Mouse (Mus musculus) gastrocnemius, postnatal 14 days (tissue): ENCODE results near the gene Stard13. TPM values are rescaled to one million over a fixed set of nuclear protein-coding genes. Genes with fewer than 3 reads are reported as not detected.

Source experiments
- DNase-seq: peaks from one replicate; pipeline ENCODE4 v3.0.0; 2021; ENCODE audit warnings: mixed read lengths
- intact Hi-C: fragments of 180-260 bp; cut with DNase I; formaldehyde crosslinking; loops from one replicate; pipeline ENCODE4 v1.15.1; 2025; ENCODE audit warnings: low total_unique reads
- total RNA-seq, 2 experiments: library from RNA; stranded (reverse); gene quantifications; 2 replicates each; pipeline ENCODE4 v1.2.3; 2021

The Stard13 gene
- total RNA-seq, 2 experiments from 2014 or later = 10.9 to 13.5 TPM

DNA sequence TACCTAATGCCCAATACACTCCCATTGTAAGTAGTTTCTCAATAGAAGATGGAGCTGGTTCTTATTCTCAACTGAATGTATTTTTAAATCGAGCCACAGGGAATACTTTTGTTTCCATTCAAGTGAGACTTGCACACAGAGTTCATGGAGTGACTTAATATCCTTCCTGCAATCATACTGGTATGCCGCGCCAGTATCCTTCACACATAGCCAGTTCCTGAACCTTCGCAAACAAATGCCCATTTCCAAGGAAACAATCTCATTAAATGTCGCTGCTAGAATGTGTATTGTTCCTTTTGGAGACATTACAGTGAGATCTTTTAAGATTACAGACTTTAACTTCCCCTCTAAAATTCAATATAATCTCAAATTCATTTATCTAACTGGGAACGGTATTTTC, 45.0 kb downstream of the Stard13 start:
- DNase-seq = no peak
- intact Hi-C loops = no loop called here

DNA sequence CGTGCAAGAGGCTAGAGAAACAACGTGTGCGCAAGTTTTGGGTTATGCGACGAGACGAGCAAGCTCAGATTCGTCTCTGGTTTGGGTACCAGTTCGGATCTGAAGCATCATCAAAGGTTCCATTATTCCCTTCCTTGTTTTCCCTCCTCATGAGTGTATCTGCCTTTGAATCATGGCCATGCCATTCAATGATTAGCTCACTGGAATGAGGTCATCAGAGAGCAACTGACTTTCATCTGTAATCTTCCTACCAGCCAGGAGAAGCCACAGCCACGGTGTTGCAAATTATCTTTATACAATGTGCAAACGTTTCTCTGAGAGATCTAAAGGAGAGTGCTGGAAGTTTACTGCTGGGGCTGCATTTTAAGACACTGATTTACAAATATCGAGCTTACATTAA, 46.3 kb downstream of the Stard13 start:
- intact Hi-C loops = no loop called here
- no peak for DNase-seq

DNA sequence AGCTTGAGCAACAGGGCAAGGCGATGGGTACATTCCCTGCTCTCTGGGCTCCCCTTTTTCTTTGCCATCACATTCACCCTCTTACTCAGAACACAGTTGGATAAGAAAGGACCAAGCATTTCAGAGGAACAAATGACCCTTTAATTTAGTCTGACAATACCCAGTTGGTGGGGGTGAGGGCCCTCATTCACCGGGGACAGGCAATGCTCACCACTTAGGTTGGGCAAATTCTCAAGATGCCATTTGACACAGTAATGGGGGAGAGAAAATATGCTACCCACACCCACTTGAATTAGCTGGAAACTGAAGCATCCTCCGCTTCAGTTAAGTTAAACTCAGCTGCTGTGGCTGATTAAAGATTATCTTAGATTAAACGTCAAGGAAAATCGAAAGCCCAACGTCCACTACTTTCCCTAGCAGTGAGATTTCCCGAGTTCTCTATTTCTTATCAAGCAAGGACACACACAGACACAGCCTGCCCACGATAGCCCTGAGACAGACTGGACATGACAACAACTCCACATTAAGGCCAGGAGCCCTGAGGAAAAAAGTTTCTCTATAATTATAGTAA, 48.3 kb downstream of the Stard13 start:
- intact Hi-C loops = no loop called here
- DNase-seq = no peak

DNA sequence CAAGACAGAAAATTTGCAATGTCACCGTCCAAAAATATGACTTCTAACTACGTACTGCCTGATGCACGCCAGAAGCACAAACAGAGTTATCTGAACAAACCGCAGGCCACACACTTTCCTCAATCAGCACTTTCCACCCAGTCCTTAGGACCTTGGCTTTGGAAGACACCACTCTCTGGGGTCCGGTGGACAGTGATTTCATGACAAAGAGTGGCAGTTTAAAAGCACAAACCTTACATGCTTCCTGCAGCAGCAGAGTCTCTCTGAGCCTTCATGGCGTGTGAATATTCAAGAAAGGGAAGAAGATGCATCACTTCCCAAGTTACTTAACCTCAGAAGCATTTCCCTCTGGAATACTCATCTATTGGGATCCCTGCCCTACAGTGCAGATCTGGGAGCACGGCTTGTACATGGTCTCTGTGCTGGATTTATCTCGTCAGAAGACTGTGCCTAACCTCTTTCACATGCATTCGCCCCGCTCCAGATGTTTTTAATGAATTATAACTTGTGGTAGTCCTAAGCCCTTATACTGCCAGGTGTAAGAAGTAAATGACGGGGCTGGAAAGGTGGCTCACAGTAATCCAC, 49.9 kb downstream of the Stard13 start:
- intact Hi-C loops = no loop called here
- no peak for DNase-seq

DNA sequence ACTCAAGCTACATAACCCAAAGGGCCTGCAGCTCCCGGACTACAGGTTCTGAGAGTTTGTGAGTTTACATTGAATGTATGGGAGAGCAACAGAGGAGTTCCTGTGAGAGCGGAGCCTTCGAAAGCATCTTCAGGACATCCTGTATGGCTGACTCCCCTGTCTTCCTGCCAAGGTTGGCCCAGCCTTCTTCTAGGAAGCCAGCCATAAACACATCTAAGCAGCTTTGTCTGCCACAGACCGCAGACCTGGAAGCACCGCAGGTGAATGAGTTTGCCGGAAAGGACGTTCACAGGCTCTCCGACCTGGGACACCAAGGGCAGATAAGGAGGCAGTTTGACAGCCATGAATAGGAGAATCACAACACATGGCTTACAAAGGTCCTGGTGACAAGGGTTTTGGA, 52.3 kb downstream of the Stard13 start:
- intact Hi-C loops = no loop called here
- no peak for DNase-seq

DNA sequence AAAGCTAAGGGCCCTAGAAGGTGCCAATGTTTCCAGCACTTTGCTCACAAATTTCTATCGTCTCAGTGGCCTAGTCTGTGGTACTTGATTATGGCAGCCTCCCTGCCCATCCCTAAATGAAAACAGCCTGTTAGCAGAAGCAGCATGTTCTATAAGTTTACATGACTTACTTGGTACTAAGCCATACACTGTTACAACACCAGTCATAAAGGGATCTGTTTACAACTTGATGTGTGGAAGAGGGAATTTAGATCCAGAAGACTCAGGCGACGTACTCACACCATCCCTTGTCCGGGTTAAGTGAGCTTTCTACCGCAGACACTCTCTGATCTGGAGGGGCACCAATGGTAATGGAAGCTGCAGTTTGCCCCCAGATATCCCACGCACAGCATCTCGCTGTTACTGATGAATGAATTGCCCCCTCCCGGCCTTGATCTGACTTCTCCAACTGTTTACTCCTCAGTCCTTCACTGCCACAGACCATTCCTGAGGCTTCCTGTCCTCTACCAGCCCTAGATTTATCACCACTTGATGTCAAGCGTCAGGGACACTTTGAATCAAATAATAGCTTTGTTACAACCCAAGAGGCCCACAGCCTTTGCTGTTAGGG, 53.4 kb downstream of the Stard13 start:
- intact Hi-C loops = no loop called here
- DNase-seq = no peak

DNA sequence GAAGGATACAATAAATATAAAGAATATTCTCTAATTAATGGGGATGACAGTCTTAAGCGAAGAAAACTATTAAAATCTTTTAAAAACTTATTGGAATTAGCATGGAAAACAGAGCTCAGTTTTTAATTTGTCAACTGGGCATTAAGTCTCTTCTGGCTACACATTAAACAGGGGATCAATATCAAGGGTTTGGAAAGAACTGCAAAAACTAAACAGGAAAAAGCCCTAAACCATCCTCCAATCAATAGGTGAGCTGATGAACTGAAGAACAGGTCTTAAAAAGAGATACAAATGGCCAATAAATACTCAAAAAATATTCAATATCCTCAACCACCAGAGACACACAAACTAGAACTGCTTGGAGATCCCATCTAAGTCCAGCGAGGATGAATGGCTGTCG, 56.5 kb downstream of the Stard13 start:
- intact Hi-C loops = no loop called here

DNA sequence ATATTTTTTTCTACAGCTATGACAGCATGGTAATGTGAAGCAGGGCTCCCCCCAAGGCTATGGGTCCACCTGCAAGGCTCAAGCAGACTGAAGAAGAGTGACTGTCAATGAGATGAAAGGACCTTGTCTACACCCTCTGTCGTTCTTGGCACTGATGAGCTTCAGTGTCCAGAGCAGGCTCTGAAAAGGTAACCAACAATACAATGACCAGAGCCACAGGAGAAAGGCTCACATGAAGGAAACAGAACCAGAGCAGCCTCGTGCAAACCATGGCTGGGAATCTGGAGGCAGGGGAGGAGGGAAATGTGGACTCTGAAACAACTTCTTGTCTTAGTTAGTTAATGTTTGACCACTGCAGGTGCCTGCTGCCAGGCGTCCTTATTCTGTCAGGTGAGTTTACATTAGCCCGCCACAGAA, 57.7 kb downstream of the Stard13 start:
- intact Hi-C loops = no loop called here
- DNase-seq = no peak

More for the DNA sequence above, 56.5 kb downstream of the Stard13 start:
- no peak for DNase-seq

DNA sequence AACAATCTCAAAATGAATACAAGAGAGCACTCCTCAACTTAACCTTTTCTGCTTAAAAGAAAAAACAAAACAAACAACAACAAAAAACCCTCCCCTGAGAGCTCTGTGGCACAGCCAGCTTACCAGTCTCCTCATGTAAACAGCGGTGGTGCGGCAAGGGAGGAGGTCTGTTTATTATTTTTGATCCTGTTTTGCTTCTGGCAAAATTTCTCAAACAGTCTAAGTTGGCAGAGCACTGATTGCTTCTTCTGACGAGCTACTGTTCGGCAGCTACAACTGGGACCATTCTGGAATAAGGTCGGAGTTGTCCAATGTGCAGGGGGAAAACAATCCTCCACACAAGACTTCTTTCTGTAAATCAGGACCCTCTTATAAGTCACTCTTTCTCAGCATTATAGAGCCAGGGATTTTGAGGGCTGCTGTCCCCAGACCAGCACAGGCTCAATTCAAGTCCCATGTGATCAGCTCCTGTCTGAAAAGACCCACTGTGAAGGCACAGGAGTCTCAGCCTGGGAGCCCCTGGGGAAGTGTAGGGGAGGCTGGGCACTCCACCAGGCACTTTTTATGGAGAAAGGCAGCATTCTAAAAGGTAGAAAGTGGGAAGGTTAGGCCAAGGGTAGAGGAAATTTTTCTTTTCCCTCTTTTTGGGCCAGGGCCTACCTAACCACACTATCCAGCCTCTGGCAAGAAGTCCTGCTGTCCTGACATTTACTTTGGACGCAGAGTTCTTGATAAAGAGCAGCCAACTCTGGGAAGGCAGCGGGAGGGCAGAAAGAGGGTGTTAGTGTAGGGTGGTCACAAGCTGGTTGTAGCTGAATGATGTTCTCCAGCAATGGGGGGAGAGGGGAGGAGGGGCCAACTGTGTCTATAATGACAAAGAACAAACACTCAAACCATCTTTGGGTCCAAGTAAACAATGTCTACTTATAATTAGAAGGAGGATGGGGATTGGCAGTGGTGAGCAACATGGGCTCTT, 58.9 kb downstream of the Stard13 start:
- no peak for DNase-seq
- intact Hi-C loops = no loop called here

DNA sequence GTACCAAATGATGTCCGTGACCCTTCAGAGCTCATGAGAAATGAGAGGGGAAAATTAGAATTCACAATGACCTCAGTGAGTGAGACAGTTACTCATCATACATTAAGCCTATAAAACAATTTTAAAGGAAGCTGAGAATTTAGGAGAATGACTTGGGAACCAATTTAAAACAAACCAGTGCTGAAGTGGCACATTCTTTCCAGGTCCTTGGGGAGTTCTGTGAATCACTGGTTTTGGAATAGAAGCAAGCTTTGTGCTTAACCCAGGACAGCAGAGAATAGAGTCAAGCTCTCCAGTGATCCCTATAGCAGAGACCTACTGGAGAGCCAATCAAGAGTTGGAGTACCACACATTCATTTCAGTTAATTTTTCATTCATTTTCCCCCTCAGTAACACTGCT, 59.9 kb downstream of the Stard13 start:
- intact Hi-C loops = no loop called here
- DNase-seq = no peak

DNA sequence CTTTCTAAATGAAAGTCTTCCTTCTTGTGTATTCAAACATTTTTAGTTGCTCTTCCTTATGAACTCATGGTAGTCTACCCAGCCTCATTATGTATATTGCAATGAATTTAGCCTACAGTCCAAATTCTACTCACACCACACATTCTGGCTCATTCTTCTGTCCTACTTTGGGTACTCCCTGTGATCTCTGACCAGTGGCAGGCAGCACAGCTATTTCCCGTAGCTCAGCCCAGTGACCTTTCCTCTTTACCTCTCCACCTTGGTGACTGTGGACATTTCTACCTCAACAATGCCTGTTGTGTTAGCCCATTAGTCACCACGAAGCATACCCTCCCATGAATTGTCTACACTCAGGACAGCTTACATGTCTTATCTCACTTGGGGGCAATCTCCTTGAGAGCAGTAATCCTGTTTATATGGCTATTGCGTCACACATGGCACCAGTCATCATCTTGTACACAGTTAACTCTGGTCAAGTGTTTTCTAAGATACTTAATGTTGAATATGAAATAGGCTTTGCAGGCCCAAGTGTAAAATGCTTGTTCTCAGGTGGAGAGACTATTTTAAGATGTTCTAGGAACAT, 63.4 kb downstream of the Stard13 start:
- intact Hi-C loops = no loop called here

DNA sequence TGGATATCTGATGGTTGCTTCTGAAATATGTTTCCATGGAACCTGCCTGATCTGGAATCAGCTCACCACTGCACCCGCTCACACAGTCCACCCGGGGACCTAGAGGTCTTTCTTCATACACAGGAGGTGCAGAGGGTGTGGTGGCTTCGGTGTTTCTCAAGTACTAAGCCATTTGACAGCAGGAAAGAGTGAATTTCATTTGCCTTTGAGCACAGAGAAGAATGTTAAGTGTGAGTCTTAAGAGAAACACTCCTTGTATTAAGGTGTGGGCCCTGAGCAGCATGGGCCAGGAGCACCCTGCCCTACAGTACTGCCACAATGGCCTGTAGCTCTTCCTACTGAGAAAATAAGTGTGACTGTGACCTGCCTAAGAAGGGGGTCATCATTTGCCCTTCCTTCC, 65.4 kb downstream of the Stard13 start:
- intact Hi-C loops = no loop called here
- DNase-seq = no peak

More for the DNA sequence above, 63.4 kb downstream of the Stard13 start:
- DNase-seq = no peak

DNA sequence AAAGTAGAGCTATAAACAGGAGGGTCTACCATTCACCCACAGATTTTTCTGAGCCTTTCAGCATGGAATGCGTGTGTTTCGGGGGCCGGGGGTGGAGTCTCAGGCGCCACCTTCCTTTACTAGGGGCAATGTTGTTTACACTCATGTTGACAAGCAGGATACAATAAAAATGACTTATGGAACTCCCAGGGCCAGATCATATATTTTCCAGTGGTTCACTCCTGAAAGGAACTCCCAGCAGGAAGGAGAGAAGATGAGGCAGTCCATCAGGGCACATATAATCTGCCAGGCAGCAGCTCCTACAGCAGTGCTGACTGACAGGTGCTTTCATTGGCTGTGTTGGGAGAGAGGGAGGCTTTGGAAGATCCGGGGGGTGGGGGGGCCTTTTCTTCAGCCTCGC, 66.0 kb downstream of the Stard13 start:
- no peak for DNase-seq
- intact Hi-C loops = no loop called here

DNA sequence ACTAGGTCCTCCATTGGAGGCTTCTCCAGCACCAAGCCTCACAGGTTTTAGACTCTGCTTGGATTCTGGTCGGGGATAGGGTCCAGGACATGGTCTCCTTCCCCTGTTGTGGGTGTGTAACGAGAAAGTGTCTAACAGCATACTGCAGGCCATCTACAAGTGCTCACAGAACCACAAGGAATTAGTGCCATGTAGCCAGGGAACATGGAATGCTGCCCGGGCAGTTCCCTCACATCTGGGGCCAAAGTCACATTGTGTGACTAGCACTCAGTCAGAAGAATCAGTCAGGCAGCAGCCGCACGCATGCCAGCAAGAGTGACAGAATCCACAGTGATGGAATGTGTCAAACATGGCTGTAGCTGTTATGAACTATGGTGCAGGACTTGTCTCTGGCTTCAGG, 67.4 kb downstream of the Stard13 start:
- peak; percentile 38 for DNase-seq
- intact Hi-C loops = no loop called here

DNA sequence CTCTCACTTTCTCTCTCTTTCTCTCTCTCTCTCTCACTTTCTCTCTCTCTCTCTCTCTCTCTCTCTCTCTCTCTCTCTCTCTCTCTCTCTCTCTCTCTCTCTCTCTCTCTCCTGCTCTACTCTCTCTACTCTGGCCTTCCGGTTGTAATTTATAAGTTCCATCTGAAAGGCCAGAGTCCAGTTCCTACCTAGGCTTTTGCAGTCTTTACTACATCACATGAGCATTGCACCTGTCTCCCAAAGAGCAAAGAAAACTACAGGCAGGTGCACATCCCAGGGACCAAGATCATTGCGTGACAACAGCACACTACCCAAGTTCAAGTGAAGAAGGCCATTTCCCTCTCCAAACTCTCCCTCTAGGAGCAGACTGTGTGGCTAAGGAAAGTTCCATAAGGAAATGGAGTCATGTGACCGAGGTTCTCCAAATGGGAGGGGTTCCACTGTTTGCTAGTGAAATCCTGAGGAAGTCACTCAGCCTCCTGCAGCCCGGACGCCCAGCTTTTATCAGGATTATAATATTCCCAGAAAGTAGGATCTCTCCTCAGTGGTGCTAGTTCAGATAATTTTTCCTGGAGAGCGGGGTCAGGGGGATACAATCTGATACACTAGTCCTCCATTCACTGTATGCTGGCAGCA, 68.1 kb downstream of the Stard13 start:
- no peak for DNase-seq
- intact Hi-C loops = no loop called here

DNA sequence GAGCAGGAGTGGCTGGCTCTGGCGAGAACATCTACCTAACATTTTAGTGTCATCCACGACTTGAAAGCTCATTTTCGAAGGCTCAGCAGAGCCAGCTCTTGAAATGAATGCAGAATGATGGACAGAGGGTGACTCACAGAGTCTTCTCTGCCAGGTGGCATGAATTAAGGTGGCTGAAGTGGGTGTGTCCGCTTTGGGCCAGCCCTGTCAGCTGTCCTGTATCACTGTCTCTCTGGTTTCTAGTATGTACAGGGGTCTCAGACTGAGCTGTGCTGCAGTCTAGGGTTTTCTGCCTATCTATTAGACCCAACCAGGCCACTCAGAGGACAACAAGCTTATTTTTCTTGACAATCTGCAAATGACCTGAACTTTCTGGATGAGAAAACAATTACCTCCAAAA, 68.8 kb downstream of the Stard13 start:
- no peak for DNase-seq
- intact Hi-C loops = no loop called here

DNA sequence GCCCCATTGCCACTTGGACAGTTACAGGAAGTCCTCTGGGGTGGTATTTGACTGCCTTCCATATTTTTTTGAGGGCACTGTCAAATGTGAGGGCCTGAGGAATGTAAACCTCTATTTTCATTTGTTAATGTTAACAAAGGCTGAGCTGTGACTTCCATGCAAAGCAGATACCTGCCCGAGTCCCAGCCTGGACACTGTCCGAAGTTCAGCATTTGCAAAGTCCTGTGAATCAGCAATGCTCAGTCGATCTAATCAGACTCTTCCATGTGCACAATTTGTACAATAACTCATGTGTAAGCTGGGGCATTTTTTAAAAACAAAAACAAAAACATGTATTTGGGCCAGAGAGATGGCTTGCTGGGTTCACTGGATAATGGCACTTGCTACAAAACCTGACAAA, 71.0 kb downstream of the Stard13 start:
- no peak for DNase-seq
- intact Hi-C loops = no loop called here

DNA sequence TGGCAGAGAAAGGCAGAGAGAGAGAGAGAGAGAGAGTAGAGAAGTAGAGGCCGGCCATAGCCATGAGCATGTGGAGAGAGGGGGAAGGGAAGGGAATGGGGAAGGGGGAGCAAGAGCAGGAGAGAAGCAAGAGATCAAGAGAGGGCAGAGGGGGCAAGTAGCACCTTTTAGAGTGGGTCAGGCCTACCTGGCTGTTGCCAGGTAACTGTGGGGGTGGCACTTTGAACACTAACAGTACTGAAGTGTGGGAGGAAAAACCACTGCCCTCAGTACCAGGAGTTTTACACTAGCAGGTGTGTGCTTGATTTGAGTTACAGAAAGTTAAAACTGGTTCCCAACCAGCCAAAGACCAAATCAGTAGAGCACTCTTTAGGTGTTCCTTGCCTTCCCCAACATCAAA, 78.4 kb downstream of the Stard13 start:
- intact Hi-C loops = no loop called here
- DNase-seq = no peak

DNA sequence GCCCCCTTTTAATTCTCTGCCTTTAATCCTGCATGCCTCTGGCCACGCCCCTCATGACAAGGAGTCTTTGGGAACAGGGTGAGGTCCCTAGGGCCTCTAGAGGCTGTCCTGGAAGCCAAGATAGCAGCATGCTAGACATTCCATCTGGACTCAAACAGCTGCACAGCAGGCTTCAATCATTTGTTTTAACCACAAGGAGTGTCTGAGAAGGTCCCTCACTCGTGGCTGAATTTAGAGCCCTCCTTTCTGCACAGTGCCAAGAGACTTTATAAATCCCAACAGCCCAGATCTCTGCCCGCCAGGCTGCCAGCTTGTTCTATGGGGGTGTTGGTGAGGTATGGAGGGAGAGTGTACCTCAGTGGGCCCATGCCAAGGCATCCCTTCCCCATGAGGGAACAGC, 78.9 kb downstream of the Stard13 start:
- DNase-seq = peak; percentile 33
- intact Hi-C loops = no loop called here

DNA sequence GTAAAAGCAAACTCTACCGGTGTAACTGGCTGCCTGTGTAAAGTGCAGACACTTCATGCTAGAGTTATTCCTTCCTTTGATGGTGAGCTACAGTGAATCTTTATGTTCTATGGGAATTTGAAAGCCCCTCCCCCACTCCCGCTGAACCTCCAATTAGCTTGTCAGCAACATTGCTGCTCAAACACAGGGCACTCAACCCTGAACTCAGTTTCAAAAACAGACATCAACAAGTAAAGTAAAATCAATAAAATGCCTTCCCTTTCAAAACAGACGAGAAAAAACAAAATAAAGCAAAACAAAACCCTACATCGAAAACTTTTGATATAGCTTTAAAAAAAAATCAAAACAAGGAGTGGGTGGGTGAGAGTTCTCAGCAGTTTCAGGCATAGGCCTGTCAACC, 79.6 kb downstream of the Stard13 start:
- no peak for DNase-seq

More for the DNA sequence above, 79.6 kb downstream of the Stard13 start:
- intact Hi-C loops = no loop called here
